Mouse (Mus musculus): ENCODE data around the gene S1pr3.

GRCm38 (mm10) chr13:51413461-51413860, 5.0 kb downstream of the S1pr3 start:
- TF ChIP-seq CHD2 (IDR thresholded peaks at IDR 0.05; ENCODE audit: low read depth, low read length) (no peak), ZNF384 (IDR thresholded peaks at IDR 0.05; ENCODE audit: low read depth, low read length) (no peak), HCFC1 (IDR thresholded peaks at IDR 0.05; ENCODE audit: borderline replicate concordance, insufficient read depth, low read length) (no peak), ZC3H11A (IDR thresholded peaks at IDR 0.05; ENCODE audit: borderline replicate concordance, low read depth, low read length) (no peak)

All from ES-E14 (cell line).